Mouse (Mus musculus) hindbrain, postnatal 0 days (tissue): ENCODE data around the gene Farp1. TPM values are rescaled to one million over a fixed set of nuclear protein-coding genes. Genes with fewer than 3 reads are reported as not detected.

Experiments
- ATAC-seq: fragments of 200-750 bp; cut with Nextera tagmentation; 2 replicates; pipeline ENCODE4 v1.8.0; 2017; ENCODE audit warnings: mild to moderate bottlenecking, moderate TSS enrichment, moderate library complexity
- DNase-seq: peaks from one replicate; pipeline ENCODE4 v3.0.0-alpha.2; 2015; ENCODE audit warnings: low spot score
- H3K27ac ChIP-seq: fragments of 300-500 bp; sonication (generic); 2 replicates; pipeline ENCODE4 v1.5.1; 2014; ENCODE audit warnings: mild to moderate bottlenecking
- H3K27me3 ChIP-seq: fragments of 300-500 bp; sonication (generic); 2 replicates; pipeline ENCODE4 v1.6.1; 2014; ENCODE audit warnings: low read length, mixed read lengths; ENCODE audit not compliant: insufficient read depth
- H3K36me3 ChIP-seq: fragments of 300-500 bp; sonication (generic); 2 replicates; pipeline ENCODE4 v1.6.1; 2014; ENCODE audit warnings: low read length, mixed read lengths; ENCODE audit not compliant: insufficient read depth
- H3K4me1 ChIP-seq: fragments of 300-500 bp; sonication (generic); 2 replicates; pipeline ENCODE4 v1.6.1; 2014; ENCODE audit warnings: antibody characterized with exemption, low read length, mixed read lengths; ENCODE audit not compliant: insufficient read depth
- H3K4me2 ChIP-seq: fragments of 300-500 bp; sonication (generic); 2 replicates; pipeline ENCODE4 v1.6.1; 2014; ENCODE audit warnings: low read depth, mild to moderate bottlenecking, low read length, moderate library complexity, mixed read lengths
- H3K4me3 ChIP-seq: fragments of 300-500 bp; sonication (generic); 2 replicates; pipeline ENCODE4 v1.5.1; 2014; ENCODE audit warnings: low read length
- H3K9ac ChIP-seq: fragments of 300-500 bp; sonication (generic); replicated peaks from 2 replicates; pipeline ENCODE4 v1.6.1; 2014; ENCODE audit warnings: mild to moderate bottlenecking, low read length, moderate library complexity, mixed read lengths
- H3K9me3 ChIP-seq: fragments of 300-500 bp; sonication (generic); 2 replicates; pipeline ENCODE4 v1.6.1; 2016; ENCODE audit warnings: low read length, mixed read lengths
- CTCF ChIP-seq: IDR thresholded peaks from 2 replicates; pipeline ENCODE4 v1.5.1; 2016; ENCODE audit warnings: antibody characterized with exemption, control low read depth, low read depth
- WGBS: fragments of 180-500 bp; shearing (Covaris S2); extraction: QIAGEN DNeasy Blood & Tissue Kit; methylation state at CpG from one replicate; pipeline ENCODE4 v1.1.7; 2014; 5-methylcytosine and 5-hydroxymethylcytosine counted together
- polyA plus RNA-seq: library from polyadenylated mRNA; unstranded; fragments of >200 nt; fragmentation: Nextera tagmentation; extraction: Ambion mirVana; gene quantifications from 2 replicates; pipeline ENCODE4 v1.2.1, GENCODE M21; 2015
- total RNA-seq: library from RNA; depleted of rRNA; stranded (reverse); fragments of >200 nt; gene quantifications from 2 replicates; pipeline ENCODE4 v1.2.3, GENCODE M21; 2014

Gene Farp1
- total and polyA plus RNA-seq, 2 experiments from 2014 or later: 31.7 to 99.0 TPM

DNA sequence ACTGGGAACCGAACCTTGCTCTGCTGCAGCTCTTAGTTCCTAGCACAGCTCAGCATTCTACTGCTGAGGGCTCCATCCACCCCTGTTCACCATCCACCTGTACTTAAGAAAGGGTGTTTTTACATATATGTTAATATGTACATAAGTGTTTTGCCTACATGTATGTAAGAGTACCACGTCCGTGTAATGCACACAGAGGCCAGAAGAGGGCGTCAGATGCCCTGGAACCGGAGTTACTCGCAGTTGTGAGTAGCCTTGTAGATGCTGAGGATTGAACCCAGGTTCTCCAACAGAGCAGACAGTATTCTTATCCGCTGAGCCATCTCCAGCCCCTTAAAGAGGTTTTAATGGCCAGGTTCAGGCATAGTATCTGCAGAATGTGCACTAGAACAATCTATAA, 183.6 kb downstream of the Farp1 start:
- H3K9me3 ChIP-seq: no peaks in the 10 kb centered on the region
- DNase-seq: no peak
- no peaks in the 10 kb centered on the region for H3K27me3 ChIP-seq
- TF ChIP-seq CTCF: peak; percentile 49
- H3K4me1 ChIP-seq: 0 out of 2 replicates have a peak, but pooled peaks cover 3% of the 10 kb centered on the region
- no peak overlapping the region for H3K4me2 ChIP-seq
- no peak overlapping the region for H3K4me3 ChIP-seq
- WGBS: 84% methylated on average over 7 of the region's 7 CpGs
- no peak overlapping the region for H3K9ac ChIP-seq
- no peak overlapping the region for H3K27ac ChIP-seq
- ATAC-seq: no peak
- H3K36me3 ChIP-seq: no peaks in the 10 kb centered on the region

DNA sequence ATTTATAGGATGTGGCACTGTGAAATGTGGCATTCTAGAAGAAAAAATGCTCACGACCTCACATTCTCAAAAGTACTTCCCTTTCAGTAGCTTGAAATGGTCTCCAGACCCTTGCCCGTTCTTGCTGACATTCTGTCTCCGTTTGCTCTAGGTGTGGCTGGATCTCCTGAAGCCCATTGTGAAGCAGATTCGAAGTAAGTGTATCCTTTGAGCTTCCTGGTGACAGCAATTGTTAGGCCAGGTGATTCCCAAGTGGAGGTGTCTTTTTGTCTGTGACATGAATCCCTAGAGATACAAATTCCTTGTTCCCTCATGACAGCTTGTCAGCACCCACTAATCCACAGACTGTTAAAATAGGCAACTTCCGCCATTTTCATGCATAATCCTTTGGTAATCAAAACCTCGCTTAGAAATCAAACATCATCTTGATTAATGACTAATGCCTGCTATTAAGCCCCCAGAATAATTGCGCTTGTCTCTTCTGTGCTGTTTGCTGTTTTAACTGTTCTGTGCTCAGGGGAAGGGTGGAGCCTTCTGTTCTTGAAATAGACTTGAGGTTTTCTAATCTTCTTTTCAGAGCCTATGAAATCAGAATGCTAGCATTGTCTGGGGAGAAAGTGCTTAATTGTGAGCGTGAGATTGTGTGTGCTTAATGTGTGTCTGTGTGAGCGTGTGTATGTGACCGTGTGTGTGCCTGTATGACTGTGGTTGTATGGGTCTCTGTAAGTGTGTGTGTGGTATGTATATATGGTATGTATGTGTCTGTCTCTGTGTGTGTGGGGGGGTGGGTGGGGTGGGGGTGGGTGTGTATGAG, 184.4 kb downstream of the Farp1 start:
- Histone ChIP-seq H3K9ac (no peak overlapping the region), H3K4me1 (0 out of 2 replicates have a peak, but pooled peaks cover 3% of the 10 kb centered on the region), H3K4me2 (no peak overlapping the region), H3K4me3 (no peak overlapping the region), H3K9me3 (no peaks in the 10 kb centered on the region), H3K27ac (no peak overlapping the region; the same call in 1 of the 2 replicates), H3K27me3 (no peaks in the 10 kb centered on the region), H3K36me3 (no peaks in the 10 kb centered on the region)
- 70% methylated on average over 10 of the region's 10 CpGs for WGBS
- no peak for DNase-seq
- TF ChIP-seq CTCF: no peak
- ATAC-seq: peak; percentile 30; the same call in 1 of the 2 replicates

DNA sequence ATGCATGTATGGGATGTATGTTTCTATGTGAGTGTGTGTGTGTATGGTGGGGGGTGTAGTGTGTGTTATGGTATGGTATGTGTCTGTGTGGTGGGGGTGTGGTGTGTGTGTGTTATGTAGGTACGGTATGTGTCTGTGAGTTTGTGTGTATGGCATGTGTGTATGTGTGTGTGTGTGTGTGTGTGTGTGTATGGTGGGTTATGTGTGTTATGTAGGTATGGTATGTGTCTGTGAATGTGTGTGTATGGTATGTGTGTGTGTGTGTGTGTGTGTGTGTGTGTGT, 185.0 kb downstream of the Farp1 start:
- no peak for DNase-seq
- Histone ChIP-seq H3K9me3 (no peaks in the 10 kb centered on the region), H3K4me3 (no peak overlapping the region), H3K27ac (no peak overlapping the region; the same call in 1 of the 2 replicates), H3K4me1 (0 out of 2 replicates have a peak, but pooled peaks cover 3% of the 10 kb centered on the region), H3K4me2 (no peak overlapping the region), H3K9ac (no peak overlapping the region), H3K27me3 (no peaks in the 10 kb centered on the region), H3K36me3 (no peaks in the 10 kb centered on the region)
- TF ChIP-seq CTCF: no peak
- 100% methylated on average over 1 of the region's 1 CpGs for WGBS
- ATAC-seq: no peak; the same call in 1 of the 2 replicates

DNA sequence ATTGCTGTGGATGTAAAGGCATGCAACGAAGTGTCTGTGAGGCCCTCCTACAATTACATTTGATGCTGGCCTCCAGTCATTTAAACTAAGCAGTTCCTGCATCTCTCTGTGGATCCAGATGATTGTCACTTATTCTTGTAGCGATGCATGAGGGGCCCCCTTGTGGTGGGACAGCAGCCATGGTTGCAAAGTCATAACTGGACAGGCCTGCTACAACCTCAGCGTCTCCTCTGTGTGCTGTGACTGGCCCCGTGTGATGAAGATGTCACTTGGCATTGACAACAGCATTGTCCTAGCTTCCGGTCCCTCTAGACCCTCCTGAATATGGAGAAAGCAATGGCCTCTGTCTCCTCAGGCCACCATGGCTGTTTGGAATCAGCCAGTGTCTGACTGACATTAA, 185.7 kb downstream of the Farp1 start:
- ATAC-seq: peak; percentile 41
- peak; percentile 80 for TF ChIP-seq CTCF

DNA sequence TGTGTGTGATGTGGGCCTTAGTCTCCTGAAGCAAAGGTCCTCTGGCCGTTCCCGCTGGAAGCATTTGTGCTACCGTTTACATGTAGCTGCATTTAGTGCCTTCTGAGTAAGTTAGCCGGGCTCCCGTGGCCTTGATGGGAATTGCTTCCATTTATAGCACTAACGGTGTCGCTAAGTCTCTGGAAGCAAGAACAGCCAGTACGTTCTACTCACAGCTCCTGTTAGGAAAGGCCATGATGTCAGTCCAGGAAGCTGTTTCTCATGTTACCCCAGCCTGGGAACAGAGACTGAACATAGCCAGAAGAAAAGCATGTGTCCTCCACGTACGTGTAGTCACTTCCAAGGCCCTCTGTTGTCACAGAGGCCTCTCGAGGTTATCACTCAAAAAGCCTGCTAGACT, 190.8 kb downstream of the Farp1 start:
- peak overlapping the region; percentile 2 for H3K27ac ChIP-seq
- no peaks in the 10 kb centered on the region for H3K27me3 ChIP-seq
- WGBS: 72% methylated on average over 11 of the region's 11 CpGs
- no peaks in the 10 kb centered on the region for H3K4me1 ChIP-seq
- no peak overlapping the region for H3K4me3 ChIP-seq
- ATAC-seq (no peak), DNase-seq (no peak)
- no peak overlapping the region for H3K9ac ChIP-seq
- peaks cover 4% of the 10 kb centered on the region; the same call in 1 of the 2 replicates for H3K36me3 ChIP-seq
- H3K4me2 ChIP-seq: no peak overlapping the region
- H3K9me3 ChIP-seq: no peaks in the 10 kb centered on the region
- no peak for TF ChIP-seq CTCF

More for the DNA sequence above, 185.7 kb downstream of the Farp1 start:
- 60% methylated on average over 5 of the region's 5 CpGs for WGBS
- Histone ChIP-seq H3K36me3 (no peaks in the 10 kb centered on the region), H3K4me1 (0 out of 2 replicates have a peak, but pooled peaks cover 3% of the 10 kb centered on the region), H3K27me3 (no peaks in the 10 kb centered on the region), H3K4me3 (no peak overlapping the region), H3K9me3 (no peaks in the 10 kb centered on the region), H3K4me2 (no peak overlapping the region), H3K9ac (no peak overlapping the region), H3K27ac (no peak overlapping the region)
- DNase-seq: peak; percentile 75

DNA sequence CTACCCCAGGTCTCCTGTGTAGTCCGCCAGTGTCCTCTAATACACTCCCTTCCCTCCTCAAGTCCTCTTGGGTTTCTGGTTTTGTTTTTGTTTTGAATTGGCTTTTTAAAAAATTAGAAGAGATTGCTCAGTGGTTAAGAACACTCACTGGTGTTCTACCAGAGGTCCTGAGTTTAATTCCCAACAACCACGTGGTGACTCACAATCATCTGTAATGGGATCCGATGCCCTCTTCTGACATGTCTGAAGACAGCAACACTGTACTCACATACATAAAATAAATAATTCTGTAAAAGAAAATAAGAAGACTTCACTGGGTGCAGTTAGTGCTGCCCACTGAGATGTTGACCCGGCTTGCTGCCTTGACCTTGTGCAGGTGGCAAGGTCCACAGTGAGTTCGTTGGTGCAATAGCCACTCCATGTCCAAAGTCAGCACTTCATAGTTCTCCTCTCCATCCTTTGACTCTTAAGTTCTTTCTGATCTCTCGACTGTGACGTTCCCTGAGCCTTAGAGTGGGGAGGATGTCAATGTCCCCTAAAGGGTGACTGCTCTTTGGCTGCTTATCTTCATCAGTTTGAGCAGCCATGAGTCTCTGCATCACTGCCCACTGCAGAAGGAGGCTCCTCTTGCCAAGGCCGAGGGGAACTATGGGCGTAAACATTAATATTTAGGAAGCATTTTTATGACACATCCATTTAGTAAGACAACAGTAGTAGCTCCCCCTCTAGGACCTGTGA, 194.2 kb downstream of the Farp1 start:
- H3K27me3 ChIP-seq: no peaks in the 10 kb centered on the region
- DNase-seq: no peak
- no peak overlapping the region for H3K4me2 ChIP-seq
- 0 out of 2 replicates have a peak, but pooled peaks have one; percentile 18 for ATAC-seq
- no peaks in the 10 kb centered on the region for H3K4me1 ChIP-seq
- no peak for TF ChIP-seq CTCF
- 87% methylated on average over 9 of the region's 9 CpGs for WGBS
- no peaks in the 10 kb centered on the region for H3K9me3 ChIP-seq
- H3K9ac ChIP-seq: no peak overlapping the region
- no peak overlapping the region for H3K4me3 ChIP-seq
- H3K27ac ChIP-seq: no peak overlapping the region
- H3K36me3 ChIP-seq: peaks cover 24% of the 10 kb centered on the region
